Mouse (Mus musculus) heart, embryonic 11.5 days (tissue): ENCODE data around the gene Cggbp1. TPM values are rescaled to one million over a fixed set of nuclear protein-coding genes. Genes with fewer than 3 reads are reported as not detected.
"Not testable (repeated sequence)": the region's sequence is repeated elsewhere in the genome, so short reads cannot be mapped to it uniquely, and the experiment has no call there.

ENCODE experiments used
- ATAC-seq: fragments of 200-750 bp; cut with Nextera tagmentation; replicated peaks from 2 replicates; pipeline ENCODE4 v1.8.0; 2017; ENCODE audit warnings: moderate library complexity; ENCODE audit not compliant: insufficient number of reproducible peaks, low FRiP score, low TSS enrichment
- H3K27ac ChIP-seq: fragments of 300-500 bp; sonication (generic); 2 replicates; pipeline ENCODE4 v1.5.1; 2014; ENCODE audit warnings: mild to moderate bottlenecking, low read depth, low read length
- H3K27me3 ChIP-seq: fragments of 300-500 bp; sonication (generic); 2 replicates; pipeline ENCODE4 v1.6.1; 2014; ENCODE audit warnings: mild to moderate bottlenecking, low read length, mixed read lengths; ENCODE audit not compliant: control insufficient read depth, insufficient read depth
- H3K36me3 ChIP-seq: fragments of 300-500 bp; sonication (generic); 2 replicates; pipeline ENCODE4 v1.6.1; 2014; ENCODE audit warnings: mild to moderate bottlenecking, low read length, moderate library complexity, mixed read lengths; ENCODE audit not compliant: control insufficient read depth, insufficient read depth
- H3K4me1 ChIP-seq: fragments of 300-500 bp; sonication (generic); 2 replicates; pipeline ENCODE4 v1.6.1; 2014; ENCODE audit warnings: low read length; ENCODE audit not compliant: control insufficient read depth, insufficient read depth
- H3K4me2 ChIP-seq: fragments of 300-500 bp; sonication (generic); 2 replicates; pipeline ENCODE4 v1.6.1; 2014; ENCODE audit warnings: mild to moderate bottlenecking, moderate library complexity
- H3K4me3 ChIP-seq: fragments of 300-500 bp; sonication (generic); 2 replicates; pipeline ENCODE4 v1.5.1; 2014; ENCODE audit warnings: low read depth, low read length
- H3K9ac ChIP-seq: fragments of 300-500 bp; sonication (generic); 2 replicates; pipeline ENCODE4 v1.6.1; 2014; ENCODE audit warnings: mild to moderate bottlenecking, low read depth, low read length, moderate library complexity
- H3K9me3 ChIP-seq: fragments of 300-500 bp; sonication (generic); replicated peaks from 2 replicates; pipeline ENCODE4 v1.6.1; 2016; ENCODE audit warnings: low read length; ENCODE audit not compliant: control insufficient read depth
- whole genome bisulfite sequencing: fragments of 180-500 bp; shearing (Covaris S2); extraction: QIAGEN DNeasy Blood & Tissue Kit; methylation state at CpG from one replicate; pipeline ENCODE4 v1.1.7; 2014; ENCODE audit not compliant: insufficient replicate concordance; 5-methylcytosine and 5-hydroxymethylcytosine counted together
- polyA plus RNA-seq: library from polyadenylated mRNA; unstranded; fragments of >200 nt; fragmentation: Nextera tagmentation; extraction: Ambion mirVana; gene quantifications from 2 replicates; pipeline ENCODE4 v1.2.1, GENCODE M21; 2014

Cggbp1 gene
- polyA plus RNA-seq, 1 experiment from 2014 or later, result 70.1 TPM

- not testable (repeated sequence) for H3K4me2 ChIP-seq, H3K4me1 ChIP-seq, H3K27ac ChIP-seq, ATAC-seq, H3K9me3 ChIP-seq, H3K36me3 ChIP-seq, H3K27me3 ChIP-seq, H3K4me3 ChIP-seq, H3K9ac ChIP-seq
- WGBS, result 82% methylated on average over 8 of the region's 8 CpGs
Observed at GRCm38 (mm10) chr16:64865841-64866240, 14.0 kb downstream of the Cggbp1 start.

GRCm38 (mm10) chr16:64868613-64869012, 16.8 kb downstream of the Cggbp1 start:
- Histone ChIP-seq H3K36me3 (no peaks in the 10 kb centered on the region), H3K27ac (no peak overlapping the region), H3K27me3 (no peaks in the 10 kb centered on the region), H3K9ac (no peak overlapping the region), H3K4me1 (no peaks in the 10 kb centered on the region), H3K4me2 (no peak overlapping the region), H3K9me3 (no peaks in the 10 kb centered on the region), H3K4me3 (no peak overlapping the region)
- no peak for ATAC-seq
- 56% methylated on average over 6 of the region's 6 CpGs for WGBS

- H3K4me2 ChIP-seq, result no peak overlapping the region
- H3K9ac ChIP-seq, result no peak overlapping the region
- no peaks in the 10 kb centered on the region for H3K27me3 ChIP-seq
- H3K36me3 ChIP-seq, result no peaks in the 10 kb centered on the region
- H3K4me3 ChIP-seq, result no peak overlapping the region
- no peaks in the 10 kb centered on the region for H3K4me1 ChIP-seq
- no peak overlapping the region for H3K27ac ChIP-seq
- WGBS, result 72% methylated on average over 2 of the region's 2 CpGs
- no peaks in the 10 kb centered on the region for H3K9me3 ChIP-seq
- ATAC-seq, result no peak
Observed at GRCm38 (mm10) chr16:64869621-64870020, 17.8 kb downstream of the Cggbp1 start.

GRCm38 (mm10) chr16:64872296-64872695, 20.5 kb downstream of the Cggbp1 start:
- no peaks in the 10 kb centered on the region for H3K4me1 ChIP-seq
- no peak for ATAC-seq
- H3K27me3 ChIP-seq, result no peaks in the 10 kb centered on the region
- H3K27ac ChIP-seq, result no peak overlapping the region
- no peak overlapping the region for H3K4me3 ChIP-seq
- H3K9me3 ChIP-seq, result no peaks in the 10 kb centered on the region
- H3K4me2 ChIP-seq, result no peak overlapping the region
- no peaks in the 10 kb centered on the region for H3K36me3 ChIP-seq
- H3K9ac ChIP-seq, result no peak overlapping the region
- 27% methylated on average over 3 of the region's 3 CpGs for WGBS

- Histone ChIP-seq H3K4me1 (no peaks in the 10 kb centered on the region), H3K9me3 (no peaks in the 10 kb centered on the region), H3K4me3 (peak overlapping the region; percentile 85), H3K9ac (0 out of 2 replicates have a peak overlapping the region, but pooled peaks have one; percentile 54), H3K27me3 (no peaks in the 10 kb centered on the region), H3K4me2 (peak overlapping the region; percentile 70), H3K36me3 (no peaks in the 10 kb centered on the region), H3K27ac (no peak overlapping the region)
- WGBS, result 13% methylated on average over 7 of the region's 7 CpGs
- ATAC-seq, result no peak
Observed at GRCm38 (mm10) chr16:64872841-64873240, 21.0 kb downstream of the Cggbp1 start.

GRCm38 (mm10) chr16:64873416-64874305, 21.9 kb downstream of the Cggbp1 start:
- Histone ChIP-seq H3K4me3 (peak overlapping the region; percentile 85), H3K4me2 (peak overlapping the region; percentile 70), H3K36me3 (no peaks in the 10 kb centered on the region), H3K4me1 (no peaks in the 10 kb centered on the region), H3K9ac (peak overlapping the region; percentile 88), H3K9me3 (no peaks in the 10 kb centered on the region), H3K27ac (peak overlapping the region; percentile 94), H3K27me3 (no peaks in the 10 kb centered on the region)
- WGBS, result 3% methylated on average over 29 of the region's 29 CpGs
- peak; percentile 95 for ATAC-seq

- Histone ChIP-seq H3K4me1 (no peaks in the 10 kb centered on the region), H3K27me3 (no peaks in the 10 kb centered on the region), H3K27ac (no peak overlapping the region), H3K4me3 (no peak overlapping the region), H3K4me2 (no peak overlapping the region), H3K36me3 (no peaks in the 10 kb centered on the region), H3K9me3 (no peaks in the 10 kb centered on the region), H3K9ac (no peak overlapping the region)
- ATAC-seq, result no peak
- 91% methylated on average over 10 of the region's 10 CpGs for WGBS
Observed at GRCm38 (mm10) chr16:64875384-64875783, 23.6 kb downstream of the Cggbp1 start.

GRCm38 (mm10) chr16:64875822-64876221, 24.0 kb downstream of the Cggbp1 start:
- Histone ChIP-seq H3K9me3 (no peaks in the 10 kb centered on the region), H3K27ac (no peak overlapping the region), H3K36me3 (no peaks in the 10 kb centered on the region), H3K4me2 (no peak overlapping the region), H3K27me3 (no peaks in the 10 kb centered on the region), H3K4me1 (no peaks in the 10 kb centered on the region), H3K9ac (no peak overlapping the region), H3K4me3 (no peak overlapping the region)
- 91% methylated on average over 1 of the region's 1 CpGs for WGBS
- no peak for ATAC-seq
